Mouse (Mus musculus): ENCODE measurements around the gene Ankrd34b. TPM values are rescaled to one million over a fixed set of nuclear protein-coding genes. Genes with fewer than 3 reads are reported as not detected.

Ankrd34b gene
- polyA plus RNA-seq, 1 experiment from 2014 or later: 1.9 TPM

Other genes starting within 250 kb of the Ankrd34b start
- 0.70 and 1.2 TPM in 2 replicates for gene Gm20379, start 119.9 kb upstream of the Ankrd34b start, polyA plus RNA-seq (2015; fragmentation: Nextera tagmentation; extraction: Ambion mirVana)
- gene Dhfr, start 71.2 kb upstream of the Ankrd34b start, polyA plus RNA-seq (2015; fragmentation: Nextera tagmentation; extraction: Ambion mirVana): 4.8 and 5.8 TPM in 2 replicates
- gene Msh3, start 70.9 kb upstream of the Ankrd34b start, polyA plus RNA-seq (2015; fragmentation: Nextera tagmentation; extraction: Ambion mirVana): 23.1 and 26.1 TPM in 2 replicates
- 0.17 and 0.26 TPM in 2 replicates for gene Fam151b, start 58.1 kb downstream of the Ankrd34b start, polyA plus RNA-seq (2015; fragmentation: Nextera tagmentation; extraction: Ambion mirVana)
- 8.7 and 10.2 TPM in 2 replicates for gene Zfyve16, start 105.0 kb downstream of the Ankrd34b start, polyA plus RNA-seq (2015; fragmentation: Nextera tagmentation; extraction: Ambion mirVana)
- not detected in 2 replicates for gene Spz1, start 150.3 kb downstream of the Ankrd34b start, polyA plus RNA-seq (2015; fragmentation: Nextera tagmentation; extraction: Ambion mirVana)
- gene Serinc5, start 185.2 kb downstream of the Ankrd34b start, polyA plus RNA-seq (2015; fragmentation: Nextera tagmentation; extraction: Ambion mirVana): 19.9 and 20.8 TPM in 2 replicates